Mouse (Mus musculus): ENCODE measurements at regions not wholly inside any gene's neighbourhood (a gene's known extent, or its start where the extent isn't known, plus 50 kb on each side); places are given as distances from the start of the nearest gene placed in this dataset.

DNA sequence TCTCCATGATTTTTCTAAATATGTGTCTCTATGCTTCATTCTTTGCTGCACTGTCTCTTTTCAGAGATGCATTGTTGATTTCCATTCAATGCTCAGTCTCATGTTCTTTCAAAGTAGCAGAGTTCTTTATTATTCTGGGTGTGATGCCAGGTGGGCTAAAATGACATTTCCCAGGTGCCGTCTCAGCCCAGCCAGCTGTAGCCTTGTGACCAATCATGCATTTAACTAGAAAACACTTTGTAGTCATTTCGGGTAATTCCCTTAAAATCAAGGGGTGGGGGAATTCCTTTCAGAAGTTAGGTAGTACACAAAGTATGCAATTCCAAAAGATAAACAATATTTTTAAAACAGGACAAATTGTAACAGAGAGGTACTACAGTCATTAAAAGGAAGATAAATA, 70.2 kb upstream of the Slc13a1 start:
- H3K27ac ChIP-seq = no peak overlapping the region
- no peaks in the 10 kb centered on the region for H3K27me3 ChIP-seq (ENCODE audit: insufficient read depth, poor library complexity, severe bottlenecking)
- DNase-seq (ENCODE audit: low spot score) = no peak
- 73% methylated on average over 2 of the region's 2 CpGs for WGBS
- no peak overlapping the region for H3K4me3 ChIP-seq
- no peaks in the 10 kb centered on the region for H3K9me3 ChIP-seq
- H3K4me1 ChIP-seq (replicated peaks) = no peaks in the 10 kb centered on the region
- no peaks in the 10 kb centered on the region for H3K36me3 ChIP-seq

DNA sequence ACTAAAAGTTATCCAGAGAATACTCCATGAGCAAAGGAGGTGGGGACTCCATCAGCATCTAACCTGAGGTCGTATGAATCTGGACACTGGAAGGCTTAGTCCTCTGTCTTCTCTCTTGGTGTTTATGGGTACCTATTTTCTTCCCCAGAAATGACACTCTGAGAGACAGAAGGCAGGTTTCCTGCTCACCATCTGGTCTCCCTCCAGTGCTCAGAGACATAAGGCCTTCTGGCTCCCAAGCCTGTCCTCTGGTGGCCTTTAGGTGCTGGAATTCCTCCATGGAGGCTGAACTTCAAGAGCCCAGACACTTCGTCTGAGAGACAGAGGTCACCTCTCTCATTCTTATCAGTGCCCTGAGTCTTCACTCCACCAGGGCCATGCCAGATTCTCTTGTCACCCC, 65.7 kb upstream of the Slc13a1 start:
- 85% methylated on average over 2 of the region's 2 CpGs for WGBS
- no peak overlapping the region for H3K4me3 ChIP-seq
- no peak overlapping the region for H3K27ac ChIP-seq
- DNase-seq (ENCODE audit: low spot score) = no peak
- no peaks in the 10 kb centered on the region for H3K9me3 ChIP-seq
- H3K4me1 ChIP-seq (replicated peaks) = no peaks in the 10 kb centered on the region
- H3K27me3 ChIP-seq (ENCODE audit: insufficient read depth, poor library complexity, severe bottlenecking) = no peaks in the 10 kb centered on the region
- no peaks in the 10 kb centered on the region for H3K36me3 ChIP-seq

DNA sequence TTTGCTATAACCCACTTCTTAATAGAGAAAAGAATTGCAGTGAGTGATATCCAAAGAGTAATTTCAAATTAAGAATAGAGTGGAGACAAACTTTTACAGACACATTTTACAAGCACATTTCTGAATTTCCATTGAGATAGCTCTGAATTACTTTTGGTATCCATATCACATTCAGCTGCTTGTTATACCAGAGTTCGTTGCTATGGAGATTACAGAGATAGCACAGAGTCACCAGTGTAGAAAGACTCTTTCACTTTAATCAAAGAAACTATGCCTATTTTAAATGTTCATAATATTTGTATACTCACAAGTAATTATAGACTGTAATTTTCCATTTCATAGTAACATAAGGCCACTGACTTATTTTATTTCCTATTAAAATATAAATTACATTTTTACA, 52.7 kb upstream of the Slc13a1 start:
- no peaks in the 10 kb centered on the region for H3K36me3 ChIP-seq
- WGBS = 89% methylated on average over 1 of the region's 1 CpGs
- H3K4me1 ChIP-seq (replicated peaks) = no peaks in the 10 kb centered on the region
- no peak for DNase-seq (ENCODE audit: low spot score)
- H3K4me3 ChIP-seq = no peak overlapping the region
- no peak overlapping the region for H3K27ac ChIP-seq
- H3K27me3 ChIP-seq (ENCODE audit: insufficient read depth, poor library complexity, severe bottlenecking) = no peaks in the 10 kb centered on the region
- H3K9me3 ChIP-seq = no peaks in the 10 kb centered on the region

DNA sequence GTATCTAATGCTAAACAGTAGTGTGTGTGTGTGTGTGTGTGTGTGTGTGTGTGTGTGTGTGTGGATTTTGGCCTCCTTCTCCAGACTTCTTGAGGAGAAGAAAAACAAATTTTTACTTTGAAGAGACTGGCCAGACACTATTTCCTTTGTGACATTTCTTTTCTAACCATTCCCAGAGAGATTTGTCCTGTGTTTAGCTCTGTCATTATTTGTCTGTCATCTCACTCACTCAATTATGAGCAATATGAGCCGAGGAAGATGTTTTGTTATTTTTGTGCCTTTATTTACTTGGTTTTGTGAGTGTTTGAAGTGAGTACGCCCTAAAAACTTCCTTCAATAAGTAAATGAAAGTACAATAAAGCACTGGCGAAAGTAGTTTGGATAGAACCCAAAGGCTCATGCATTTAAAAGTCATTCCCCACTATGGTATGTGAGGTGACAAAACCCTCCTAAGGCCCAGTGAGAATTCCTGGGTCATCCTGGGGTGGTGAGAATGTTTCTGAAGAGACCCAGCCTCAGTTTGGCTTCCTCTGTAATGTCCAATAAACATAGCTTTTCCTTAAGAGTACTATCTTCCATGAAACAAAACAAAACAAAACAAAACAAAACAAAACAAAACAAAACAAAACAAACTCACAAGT, 52.1 kb upstream of the Slc13a1 start:
- Histone ChIP-seq H3K4me1 (replicated peaks) (no peaks in the 10 kb centered on the region), H3K36me3 (no peaks in the 10 kb centered on the region), H3K4me3 (no peak overlapping the region), H3K9me3 (no peaks in the 10 kb centered on the region), H3K27me3 (ENCODE audit: insufficient read depth, poor library complexity, severe bottlenecking) (no peaks in the 10 kb centered on the region), H3K27ac (no peak overlapping the region)
- no peak for DNase-seq (ENCODE audit: low spot score)
- WGBS = 76% methylated on average over 3 of the region's 3 CpGs

Measured in hindbrain, embryonic 10.5 days (tissue).